Mouse (Mus musculus) brain, embryonic 14.5 days (tissue): ENCODE results near the gene Mrpl48. TPM values are rescaled to one million over a fixed set of nuclear protein-coding genes. Genes with fewer than 3 reads are reported as not detected.

Source experiments
- DNase-seq: peaks from one replicate; pipeline ENCODE4 v3.0.0-alpha.2; 2011; ENCODE audit warnings: low read depth
- CTCF ChIP-seq: fragments of 200-500 bp; IDR thresholded peaks from 2 replicates; pipeline ENCODE4 v1.5.1; 2012; ENCODE audit warnings: inconsistent platforms, mild to moderate bottlenecking, moderate library complexity, borderline replicate concordance; ENCODE audit not compliant: insufficient read depth, insufficient read length; ENCODE audit errors: extremely low read depth
- POLR2A ChIP-seq: fragments of 200-500 bp; IDR thresholded peaks from 2 replicates; pipeline ENCODE4 v1.6.1; 2012; ENCODE audit warnings: mild to moderate bottlenecking, inconsistent platforms, borderline replicate concordance; ENCODE audit not compliant: poor library complexity, insufficient read depth, insufficient read length, severe bottlenecking; ENCODE audit errors: extremely low read depth
- polyA plus RNA-seq: library from polyadenylated mRNA; depleted of rRNA; stranded (reverse); fragments of >200 nt; gene quantifications from 2 replicates; pipeline ENCODE4 v1.2.3, GENCODE M21; 2012; rRNA removed

Mrpl48 gene
- polyA plus RNA-seq, 1 experiment = 41.1 TPM

- TF ChIP-seq POLR2A (no peak), CTCF (no peak)
- DNase-seq = no peak
Measured at GRCm38 (mm10) chr7:100500276-100500977, 107.7 kb downstream of the Mrpl48 start.

GRCm38 (mm10) chr7:100499465-100499864, 108.6 kb downstream of the Mrpl48 start:
- DNase-seq = no peak
- TF ChIP-seq CTCF = no peak
- TF ChIP-seq POLR2A = no peak

GRCm38 (mm10) chr7:100497982-100498381, 110.1 kb downstream of the Mrpl48 start:
- DNase-seq = no peak
- TF ChIP-seq POLR2A = no peak
- no peak for TF ChIP-seq CTCF

- TF ChIP-seq POLR2A (no peak), CTCF (no peak)
- DNase-seq = no peak
Measured at GRCm38 (mm10) chr7:100497402-100497801, 110.7 kb downstream of the Mrpl48 start.

- DNase-seq = no peak
- TF ChIP-seq POLR2A (no peak), CTCF (no peak)
Measured at GRCm38 (mm10) chr7:100496791-100497190, 111.3 kb downstream of the Mrpl48 start.

- no peak for DNase-seq
- no peak for TF ChIP-seq CTCF
- TF ChIP-seq POLR2A = no peak
Measured at GRCm38 (mm10) chr7:100496371-100496770, 111.7 kb downstream of the Mrpl48 start.

Other genes starting within 250 kb of the Mrpl48 start
- gene C2cd3, start 236.1 kb downstream of the Mrpl48 start, polyA plus RNA-seq = 38.3 and 40.3 TPM in 2 replicates
- 184 and 224 TPM in 2 replicates for gene Ppme1, start 236.0 kb downstream of the Mrpl48 start, polyA plus RNA-seq
- gene Ucp3, start 135.3 kb downstream of the Mrpl48 start, polyA plus RNA-seq = 0.03 TPM in 1 of 2 replicates, not detected in the other
- 44.7 and 53.9 TPM in 2 replicates for gene Ucp2, start 115.0 kb downstream of the Mrpl48 start, polyA plus RNA-seq
- 4.6 and 7.0 TPM in 2 replicates for gene Dnajb13, start 93.3 kb downstream of the Mrpl48 start, polyA plus RNA-seq
- 14.1 and 15.3 TPM in 2 replicates for gene Coa4, start 71.2 kb downstream of the Mrpl48 start, polyA plus RNA-seq
- gene Rab6a, start 891 bp downstream of the Mrpl48 start, polyA plus RNA-seq = 137 and 166 TPM in 2 replicates
- 7.0 and 9.7 TPM in 2 replicates for gene Plekhb1, start 54.1 kb upstream of the Mrpl48 start, polyA plus RNA-seq
- gene Fam168a, start 98.3 kb upstream of the Mrpl48 start, polyA plus RNA-seq = 150 and 158 TPM in 2 replicates